Mouse (Mus musculus) urinary bladder, postnatal 36 days (tissue): ENCODE data around the gene Cyp39a1.

ENCODE experiments used
- DNase-seq, 2 experiments: peaks; one replicate each; pipeline ENCODE4 v3.0.0; 2022; ENCODE audit warnings: low spot score in 2 of 2, mixed read lengths in 1 of 2

Gene Cyp39a1

DNA sequence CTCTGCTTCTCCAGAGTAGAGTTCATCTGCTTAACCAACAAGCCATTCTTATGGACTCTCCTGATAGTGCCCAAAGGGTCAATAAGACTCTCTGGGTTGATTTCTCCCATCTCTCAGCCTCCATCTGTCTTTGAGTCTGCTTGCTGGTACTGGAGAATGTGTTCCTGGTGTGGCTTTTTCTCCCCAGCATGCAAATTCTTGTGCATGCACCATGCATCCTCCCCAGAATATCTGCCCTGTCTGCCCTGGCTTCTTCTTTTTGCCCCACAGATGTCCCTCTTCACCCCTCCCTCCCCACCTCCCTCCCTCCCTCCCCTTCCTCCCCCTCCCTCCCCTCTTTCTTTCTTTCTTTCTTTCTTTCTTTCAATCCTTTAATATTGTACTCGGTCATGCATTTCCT is 10.1 kb downstream of the Cyp39a1 start:
- DNase-seq, result no peak

DNA sequence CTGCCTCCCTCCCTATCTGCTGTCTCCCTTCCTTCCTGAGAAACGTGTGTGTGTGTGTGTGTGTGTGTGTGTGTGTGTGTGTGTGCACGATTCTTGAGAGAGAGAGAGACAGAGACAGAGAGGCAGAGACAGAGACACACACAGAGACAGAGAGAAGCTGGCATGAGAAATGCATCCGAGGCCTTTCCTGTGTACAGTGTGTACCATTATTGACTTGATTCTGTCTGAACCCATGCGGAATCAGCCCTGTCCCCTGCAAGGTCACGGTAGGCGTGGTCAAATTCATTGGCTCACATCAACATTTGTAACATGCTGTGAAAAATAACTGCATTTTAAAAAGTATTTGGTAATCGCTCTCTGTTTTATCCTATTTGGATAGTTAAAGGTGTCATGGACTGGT is 16.9 kb downstream of the Cyp39a1 start:
- DNase-seq, result no peak

GRCm38 (mm10) chr17:43684638-43685037 is 17.4 kb downstream of the Cyp39a1 start:
- DNase-seq, result no peak

DNA sequence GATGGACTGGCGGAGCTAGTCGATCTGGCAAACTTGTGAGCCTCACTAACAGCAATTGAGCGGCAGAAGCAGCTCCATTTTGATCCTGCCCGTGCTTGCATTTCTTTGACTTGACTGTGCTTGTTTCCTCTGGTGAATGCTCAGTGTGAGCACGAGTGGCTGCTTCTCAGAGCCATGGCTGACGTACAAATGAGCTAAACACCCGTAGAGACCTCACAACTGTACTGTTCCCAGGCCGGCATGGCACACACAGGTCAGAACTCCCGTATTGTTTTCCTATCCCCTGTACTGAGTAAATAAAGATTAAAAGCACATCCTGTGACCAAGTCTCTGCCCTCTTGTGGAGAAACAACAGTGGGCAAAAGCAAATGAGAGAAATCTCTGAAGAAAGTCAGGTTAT is 22.4 kb downstream of the Cyp39a1 start:
- DNase-seq, result no peak

DNA sequence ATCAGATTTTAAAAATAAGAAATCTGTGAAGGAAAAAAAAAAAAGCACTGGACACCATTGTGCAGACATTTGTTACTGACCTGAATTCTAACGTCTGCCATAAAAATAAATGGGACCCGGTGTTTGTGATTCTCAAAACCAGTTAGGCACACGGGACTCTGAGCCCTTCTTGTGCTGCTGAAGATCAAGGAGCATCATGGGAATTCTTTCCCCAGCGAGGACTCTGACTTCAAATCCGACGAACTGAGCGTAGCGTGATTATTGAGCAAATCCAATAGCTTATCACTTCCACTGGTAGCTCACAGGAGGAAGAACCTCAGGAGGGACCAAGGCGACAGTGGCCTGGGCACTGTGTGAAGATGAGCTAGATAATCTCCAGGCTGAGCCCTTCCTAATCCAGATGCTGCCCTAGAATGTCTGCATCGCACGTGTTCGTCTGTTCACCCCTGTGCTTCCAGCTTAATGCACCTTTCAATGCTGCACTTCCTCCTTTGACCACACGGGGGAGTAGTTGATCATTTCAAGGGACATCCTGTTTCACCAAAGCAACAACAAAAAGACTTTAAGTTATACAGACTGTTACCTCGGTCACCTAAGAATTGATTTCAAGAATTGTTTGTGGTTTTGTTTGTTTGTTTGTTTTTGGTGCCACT is 31.9 kb downstream of the Cyp39a1 start:
- DNase-seq, result peak; percentile 49 to 67

DNA sequence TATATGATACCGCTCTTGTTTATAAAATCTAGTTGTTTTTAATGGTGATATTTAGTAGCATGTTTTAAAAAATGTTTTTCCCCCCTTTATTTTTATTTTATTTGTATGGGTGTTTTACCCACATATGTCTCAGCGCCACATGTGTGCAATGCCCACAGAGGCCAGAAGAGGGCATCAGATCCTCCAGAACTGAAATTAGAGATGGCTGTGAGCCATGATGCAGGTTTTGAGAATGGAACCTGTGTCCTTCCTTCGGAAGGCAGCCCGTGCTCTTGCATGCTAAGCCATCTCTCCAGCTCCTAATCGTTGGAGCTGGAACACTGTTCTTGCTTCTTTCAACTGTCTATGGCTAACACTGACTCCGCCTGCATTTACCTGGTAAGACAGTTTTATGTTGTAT is 33.8 kb downstream of the Cyp39a1 start:
- DNase-seq, result peak; percentile 13 to 38

GRCm38 (mm10) chr17:43704216-43704930 is 37.1 kb downstream of the Cyp39a1 start:
- no peak for DNase-seq

DNA sequence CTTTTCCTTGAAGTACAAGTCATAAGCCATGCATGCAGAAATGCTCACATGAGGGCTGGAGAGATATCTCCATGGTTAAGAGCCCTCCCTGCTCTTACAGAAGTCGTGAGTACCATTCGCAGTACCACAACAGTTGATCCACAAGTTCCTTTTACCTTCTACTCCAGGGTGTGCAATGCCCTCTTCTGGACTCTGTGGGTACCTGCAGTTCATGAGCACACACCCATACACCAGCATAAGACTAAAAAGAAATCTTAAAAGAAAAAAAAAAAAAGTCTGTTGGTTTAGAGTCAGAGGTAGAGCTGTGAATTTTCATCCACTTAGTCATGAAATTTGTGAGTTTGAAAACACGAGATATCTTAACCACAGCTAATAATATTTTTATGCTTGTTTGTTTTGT is 39.5 kb downstream of the Cyp39a1 start:
- no peak for DNase-seq

DNA sequence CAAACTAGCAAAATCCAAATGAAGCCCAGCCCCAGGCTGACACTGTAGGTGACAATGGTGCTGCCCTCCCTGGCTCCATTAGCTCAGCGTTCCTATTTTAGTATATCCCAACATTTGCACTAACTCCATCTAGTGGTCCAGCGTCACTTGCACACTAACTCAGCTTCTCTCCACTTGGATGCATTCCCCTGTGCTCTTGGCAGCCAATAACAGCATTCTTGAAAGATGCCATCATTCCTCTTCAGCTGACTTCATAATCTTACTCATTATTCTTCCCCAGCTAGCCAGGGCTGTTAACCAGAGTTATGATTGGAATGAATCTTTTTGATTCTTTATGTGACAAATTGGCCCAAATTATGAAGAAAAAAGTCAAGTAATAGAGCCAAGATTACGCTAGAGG is 40.0 kb downstream of the Cyp39a1 start:
- DNase-seq, result peak; percentile 8 to 44

- DNase-seq, result no peak
These were observed 44.5 kb downstream of the Cyp39a1 start for GRCm38 (mm10) chr17:43711557-43712352.

- DNase-seq, result no peak
These were observed 47.0 kb downstream of the Cyp39a1 start for GRCm38 (mm10) chr17:43714191-43714590.

- DNase-seq, result no peak
These were observed 49.4 kb downstream of the Cyp39a1 start for GRCm38 (mm10) chr17:43716601-43717000.

GRCm38 (mm10) chr17:43719401-43719800 is 52.2 kb downstream of the Cyp39a1 start:
- no peak for DNase-seq

DNA sequence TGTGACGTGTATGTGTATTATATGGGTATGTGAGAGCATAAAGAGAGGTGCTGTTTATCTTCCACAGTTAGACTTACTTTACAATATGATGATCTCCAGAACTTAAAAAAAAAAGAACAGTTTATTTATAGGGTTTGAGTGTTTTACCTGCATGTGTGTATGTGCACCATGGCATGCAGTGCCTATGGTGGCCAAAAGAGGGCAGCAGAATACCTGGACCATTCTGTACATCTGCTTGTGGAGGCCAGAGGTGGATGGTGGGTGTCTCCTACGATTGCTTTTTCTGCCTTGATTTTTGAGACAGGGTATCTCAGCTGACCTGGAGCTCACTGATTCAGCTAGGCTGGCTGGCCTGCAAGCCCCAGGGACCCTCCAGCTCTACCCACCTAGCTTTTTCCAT is 57.3 kb downstream of the Cyp39a1 start:
- no peak for DNase-seq

DNA sequence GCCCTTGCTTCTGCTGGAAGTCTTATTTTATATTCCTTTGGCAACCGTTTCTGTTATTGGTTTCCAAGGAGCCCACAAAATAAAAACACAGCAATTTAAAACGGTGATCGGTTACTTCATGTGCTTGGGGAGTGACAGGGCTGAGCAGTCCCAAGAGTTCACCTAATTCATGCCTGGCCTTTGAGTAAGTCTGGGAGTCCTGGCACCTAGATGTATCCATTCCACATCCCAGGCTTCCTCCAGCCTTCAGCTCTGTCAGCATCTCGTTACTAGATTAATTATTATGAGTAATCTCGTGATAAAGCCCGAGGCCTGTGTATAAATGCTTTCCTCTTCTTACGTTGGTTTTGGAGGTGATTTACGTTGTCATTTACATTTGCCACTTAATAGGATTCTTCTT is 64.1 kb downstream of the Cyp39a1 start:
- DNase-seq, result no peak

- no peak for DNase-seq
These were observed 64.8 kb downstream of the Cyp39a1 start for GRCm38 (mm10) chr17:43731976-43732375.

DNA sequence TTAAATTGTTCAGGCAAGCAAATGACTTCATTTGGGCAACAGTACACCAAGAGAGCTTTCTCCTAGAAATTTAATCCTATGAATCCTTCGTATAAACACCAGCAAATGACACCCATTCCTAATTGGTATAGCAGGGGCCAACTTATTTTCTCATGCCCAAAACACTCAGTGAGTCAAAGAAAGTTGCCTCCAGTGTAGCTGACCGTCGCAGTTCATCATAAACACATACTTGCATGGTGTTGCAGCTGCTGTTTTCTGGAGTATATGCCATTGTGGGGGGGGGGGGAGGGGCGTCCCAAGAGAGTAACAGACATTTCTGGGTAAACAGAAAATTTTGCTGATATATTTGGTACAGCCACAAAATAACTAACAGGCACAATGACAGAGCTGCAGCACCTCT is 67.0 kb downstream of the Cyp39a1 start:
- no peak for DNase-seq

DNA sequence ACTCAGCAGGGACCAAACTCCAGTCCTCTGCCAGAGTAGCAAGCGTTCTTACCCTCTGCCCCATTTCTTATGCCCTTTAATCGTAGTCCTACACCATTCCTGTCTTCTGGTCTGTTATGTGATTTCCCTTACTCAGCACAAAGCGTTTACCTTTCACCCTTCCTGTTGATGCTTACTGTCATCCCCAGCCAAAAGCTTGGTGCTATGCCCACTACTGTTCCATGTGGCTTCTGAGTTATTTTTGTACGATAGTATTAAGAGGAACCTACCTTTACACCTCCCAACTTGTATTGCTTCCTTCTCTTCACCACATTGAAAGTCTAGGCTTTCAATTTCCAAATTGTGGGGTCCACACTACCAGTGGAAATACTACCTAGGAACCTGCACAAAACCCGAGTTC is 76.7 kb downstream of the Cyp39a1 start:
- DNase-seq, result no peak

- DNase-seq, result no peak
These were observed 77.2 kb downstream of the Cyp39a1 start for GRCm38 (mm10) chr17:43744425-43744824.

DNA sequence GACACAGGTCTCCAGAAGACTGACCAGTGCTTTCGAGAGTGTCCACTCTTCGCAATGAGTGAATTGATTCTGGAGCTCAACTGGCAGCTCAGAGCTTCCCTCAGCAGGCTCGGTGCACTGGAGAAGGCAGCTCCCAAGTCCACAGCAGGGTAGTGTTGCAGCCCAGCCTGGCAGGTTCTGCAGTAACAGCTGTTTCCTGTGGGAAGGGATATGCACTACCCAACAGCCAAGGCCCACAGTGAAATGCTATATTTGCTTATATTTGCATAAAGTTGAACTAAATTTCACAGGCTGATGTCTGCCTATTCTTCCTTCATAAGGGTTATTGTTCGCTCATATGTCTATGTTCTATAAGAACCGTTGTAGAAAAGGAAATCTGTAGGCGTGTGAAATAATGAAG is 83.9 kb downstream of the Cyp39a1 start:
- DNase-seq, result no peak

- no peak for DNase-seq
These were observed 85.6 kb downstream of the Cyp39a1 start for GRCm38 (mm10) chr17:43752811-43753210.

DNA sequence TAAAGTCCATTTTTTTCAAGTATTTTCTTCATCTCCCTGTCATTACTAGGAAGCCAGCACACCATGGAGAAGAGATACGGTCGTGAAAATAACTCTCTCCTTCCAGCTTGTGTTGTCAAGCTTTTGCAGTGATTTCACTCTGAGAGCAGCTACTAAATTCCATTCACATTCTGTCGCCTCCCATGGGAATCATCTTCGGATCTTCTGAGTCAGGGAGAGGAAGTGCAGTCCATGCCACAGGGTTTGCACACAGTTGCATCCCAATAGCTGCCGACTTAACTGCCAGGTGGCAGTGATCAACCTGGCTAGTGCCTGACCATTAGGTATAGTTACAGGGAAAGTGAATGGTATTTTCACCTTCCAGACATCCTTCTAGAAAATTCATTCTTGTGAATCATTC is 87.5 kb downstream of the Cyp39a1 start:
- no peak for DNase-seq
